Mouse (Mus musculus) liver, embryonic 14.5 days (tissue): Measurements from ENCODE around the gene Atf7.

ENCODE experiments used
- CTCF ChIP-seq: IDR thresholded peaks from 2 replicates; pipeline ENCODE4 v1.5.1; 2016; ENCODE audit warnings: antibody characterized with exemption, low read depth, control low read depth
- EP300 ChIP-seq: IDR thresholded peaks from 2 replicates; pipeline ENCODE4 v1.6.1; 2016; ENCODE audit warnings: antibody characterized with exemption, low read depth

DNA sequence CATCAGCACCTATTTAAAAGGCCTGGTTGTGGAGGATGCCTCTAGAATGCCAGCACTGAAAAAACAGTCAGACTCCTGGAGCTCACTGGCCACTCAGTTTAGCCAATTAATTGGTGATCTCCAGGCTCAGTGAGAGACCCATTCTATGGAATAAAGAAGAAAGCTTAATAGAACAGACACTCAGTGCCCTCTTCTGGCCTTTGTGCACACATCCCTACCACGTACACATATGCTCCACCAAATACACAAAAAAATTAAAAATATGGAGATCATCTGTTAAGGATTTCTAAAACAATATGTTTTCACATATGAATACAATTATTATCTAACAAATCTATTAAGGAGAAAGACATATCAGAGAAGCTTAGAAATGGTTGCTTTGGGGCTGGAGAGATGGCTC, 4.5 kb downstream of the Atf7 start:
- TF ChIP-seq CTCF (no peak), EP300 (no peak)
